Mouse (Mus musculus) kidney, postnatal 0 days (tissue): ENCODE results near the gene Stard7. TPM values are rescaled to one million over a fixed set of nuclear protein-coding genes. Genes with fewer than 3 reads are reported as not detected.
"Not testable (repeated sequence)": the region's sequence is repeated elsewhere in the genome, so short reads cannot be mapped to it uniquely, and the experiment has no call there.

ENCODE experiments used
- ATAC-seq: fragments of 200-750 bp; cut with Nextera tagmentation; replicated peaks from 2 replicates; pipeline ENCODE4 v1.8.0; 2017; ENCODE audit warnings: low read depth, moderate number of reproducible peaks, moderate TSS enrichment, moderate library complexity; ENCODE audit not compliant: low FRiP score
- DNase-seq: peaks from one replicate; pipeline ENCODE4 v3.0.0-alpha.2; 2016; ENCODE audit warnings: low spot score
- H3K27ac ChIP-seq: fragments of 300-500 bp; sonication (generic); 2 replicates; pipeline ENCODE4 v1.5.1; 2014; ENCODE audit warnings: mild to moderate bottlenecking
- H3K27me3 ChIP-seq: fragments of 300-500 bp; sonication (generic); 2 replicates; pipeline ENCODE4 v1.6.1; 2014; ENCODE audit warnings: low read length, mixed read lengths; ENCODE audit not compliant: insufficient read depth
- H3K36me3 ChIP-seq: fragments of 300-500 bp; sonication (generic); 2 replicates; pipeline ENCODE4 v1.6.1; 2014; ENCODE audit warnings: low read length, mixed read lengths; ENCODE audit not compliant: insufficient read depth
- H3K4me1 ChIP-seq: fragments of 300-500 bp; sonication (generic); replicated peaks from 2 replicates; pipeline ENCODE4 v1.6.1; 2014; ENCODE audit warnings: antibody characterized with exemption, low read length, mixed read lengths; ENCODE audit not compliant: insufficient read depth
- H3K4me2 ChIP-seq: fragments of 300-500 bp; sonication (generic); 2 replicates; pipeline ENCODE4 v1.6.1; 2014; ENCODE audit warnings: mild to moderate bottlenecking, low read length, moderate library complexity, mixed read lengths
- H3K4me3 ChIP-seq: fragments of 300-500 bp; sonication (generic); replicated peaks from 2 replicates; pipeline ENCODE4 v1.5.1; 2014; ENCODE audit warnings: low read depth, low read length
- H3K9ac ChIP-seq: fragments of 300-500 bp; sonication (generic); 2 replicates; pipeline ENCODE4 v1.6.1; 2014; ENCODE audit warnings: low read depth, low read length
- H3K9me3 ChIP-seq: fragments of 300-500 bp; sonication (generic); replicated peaks from 2 replicates; pipeline ENCODE4 v1.6.1; 2016; ENCODE audit warnings: low read length, inconsistent platforms, mixed read lengths
- CTCF ChIP-seq: IDR thresholded peaks from 2 replicates; pipeline ENCODE4 v1.5.1; 2016; ENCODE audit warnings: antibody characterized with exemption, low read depth, mild to moderate bottlenecking, moderate library complexity
- WGBS: fragments of 180-500 bp; shearing (Covaris S2); extraction: QIAGEN DNeasy Blood & Tissue Kit; methylation state at CpG from one replicate; pipeline ENCODE4 v1.1.7; 2014; 5-methylcytosine and 5-hydroxymethylcytosine counted together
- polyA plus RNA-seq: library from polyadenylated mRNA; unstranded; fragments of >200 nt; fragmentation: Nextera tagmentation; extraction: Ambion mirVana; gene quantifications from 2 replicates; pipeline ENCODE4 v1.2.1, GENCODE M21; 2015

Gene Stard7
- polyA plus RNA-seq, 1 experiment from 2014 or later = 86.5 TPM

- Histone ChIP-seq H3K36me3 (peaks cover 29% of the 10 kb centered on the region), H3K27ac (no peak overlapping the region)
- ATAC-seq = no peak
These were observed 14.7 kb upstream of the Stard7 start for GRCm38 (mm10) chr2:127255294-127255693.

DNA sequence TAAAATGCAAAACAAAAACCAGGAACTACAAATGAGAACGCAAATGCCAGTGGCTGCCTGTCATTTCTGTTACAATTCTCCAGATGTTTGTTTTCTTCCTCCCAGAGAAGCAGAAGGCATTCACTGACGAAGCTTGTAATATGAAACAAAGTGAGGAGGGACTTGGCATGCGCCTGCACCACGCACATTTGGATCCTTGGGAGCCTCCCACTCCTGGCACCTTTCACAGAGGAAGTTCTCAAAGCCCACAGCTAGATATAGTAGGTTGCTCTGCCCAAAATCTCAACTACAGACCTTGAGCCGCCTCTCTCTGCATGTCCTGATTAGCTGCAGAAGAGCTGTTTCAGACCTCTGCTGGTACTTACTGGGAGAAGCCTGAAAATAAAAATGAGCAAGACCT is 10.7 kb upstream of the Stard7 start:
- DNase-seq (no peak), ATAC-seq (no peak)
- Histone ChIP-seq H3K27ac (no peak overlapping the region), H3K9ac (no peak overlapping the region), H3K27me3 (no peaks in the 10 kb centered on the region), H3K9me3 (no peaks in the 10 kb centered on the region), H3K4me2 (no peak overlapping the region), H3K4me1 (no peaks in the 10 kb centered on the region), H3K36me3 (peaks cover 29% of the 10 kb centered on the region), H3K4me3 (no peak overlapping the region)
- 71% methylated on average over 5 of the region's 5 CpGs for WGBS
- no peak for TF ChIP-seq CTCF

More at GRCm38 (mm10) chr2:127255294-127255693, 14.7 kb upstream of the Stard7 start:
- TF ChIP-seq CTCF = no peak
- Histone ChIP-seq H3K4me2 (no peak overlapping the region), H3K4me3 (no peak overlapping the region), H3K9me3 (no peaks in the 10 kb centered on the region), H3K27me3 (no peaks in the 10 kb centered on the region), H3K4me1 (peaks cover 10% of the 10 kb centered on the region), H3K9ac (no peak overlapping the region)
- whole genome bisulfite sequencing = 55% methylated on average over 6 of the region's 6 CpGs
- DNase-seq = peak; percentile 19

GRCm38 (mm10) chr2:127262480-127262879 is 7.5 kb upstream of the Stard7 start:
- Histone ChIP-seq H3K9ac (no peak overlapping the region), H3K4me1 (no peaks in the 10 kb centered on the region), H3K36me3 (peaks cover 21% of the 10 kb centered on the region), H3K27ac (no peak overlapping the region), H3K4me3 (no peak overlapping the region), H3K27me3 (no peaks in the 10 kb centered on the region), H3K9me3 (no peaks in the 10 kb centered on the region), H3K4me2 (no peak overlapping the region)
- no peak for DNase-seq
- no peak for TF ChIP-seq CTCF
- ATAC-seq = no peak

- no peak overlapping the region for H3K4me2 ChIP-seq
- H3K27ac ChIP-seq = 0 out of 2 replicates have a peak overlapping the region, but pooled peaks have one; percentile 6
- DNase-seq (no peak), ATAC-seq (no peak)
- TF ChIP-seq CTCF = peak; percentile 50
- no peaks in the 10 kb centered on the region; the same call in 1 of the 2 replicates for H3K4me1 ChIP-seq
- H3K27me3 ChIP-seq = no peaks in the 10 kb centered on the region
- WGBS = 41% methylated on average over 4 of the region's 4 CpGs
- no peak overlapping the region for H3K9ac ChIP-seq
- no peak overlapping the region for H3K4me3 ChIP-seq
- no peaks in the 10 kb centered on the region for H3K36me3 ChIP-seq
- H3K9me3 ChIP-seq = no peaks in the 10 kb centered on the region
These were observed 2.2 kb upstream of the Stard7 start for GRCm38 (mm10) chr2:127267854-127268253.

GRCm38 (mm10) chr2:127270300-127271041 is 453 bp downstream of the Stard7 start:
- peak; percentile 92 for ATAC-seq
- TF ChIP-seq CTCF = no peak
- 0% methylated on average over 64 of the region's 75 CpGs for WGBS

GRCm38 (mm10) chr2:127271042-127271515 is 1.1 kb downstream of the Stard7 start:
- Histone ChIP-seq H3K4me2 (peak overlapping the region; percentile 88), H3K36me3 (no peaks in the 10 kb centered on the region), H3K4me3 (peak overlapping the region; percentile 91), H3K9ac (peak overlapping the region; percentile 89), H3K4me1 (peaks cover 2% of the 10 kb centered on the region; the same call in 1 of the 2 replicates), H3K9me3 (no peaks in the 10 kb centered on the region), H3K27ac (peak overlapping the region; percentile 99), H3K27me3 (no peaks in the 10 kb centered on the region)
- 7% methylated on average over 8 of the region's 8 CpGs for WGBS
- DNase-seq (peak; percentile 35), ATAC-seq (no peak)
- no peak for TF ChIP-seq CTCF

More at GRCm38 (mm10) chr2:127270300-127271041, 453 bp downstream of the Stard7 start:
- H3K27me3 ChIP-seq = no peaks in the 10 kb centered on the region
- DNase-seq = peak; percentile 91
- peak overlapping the region; percentile 88 for H3K4me2 ChIP-seq
- H3K9ac ChIP-seq = peak overlapping the region; percentile 89
- H3K36me3 ChIP-seq = no peaks in the 10 kb centered on the region
- H3K9me3 ChIP-seq = no peaks in the 10 kb centered on the region
- peak overlapping the region; percentile 91 for H3K4me3 ChIP-seq
- peak overlapping the region; percentile 99 for H3K27ac ChIP-seq
- no peaks in the 10 kb centered on the region; the same call in 1 of the 2 replicates for H3K4me1 ChIP-seq

DNA sequence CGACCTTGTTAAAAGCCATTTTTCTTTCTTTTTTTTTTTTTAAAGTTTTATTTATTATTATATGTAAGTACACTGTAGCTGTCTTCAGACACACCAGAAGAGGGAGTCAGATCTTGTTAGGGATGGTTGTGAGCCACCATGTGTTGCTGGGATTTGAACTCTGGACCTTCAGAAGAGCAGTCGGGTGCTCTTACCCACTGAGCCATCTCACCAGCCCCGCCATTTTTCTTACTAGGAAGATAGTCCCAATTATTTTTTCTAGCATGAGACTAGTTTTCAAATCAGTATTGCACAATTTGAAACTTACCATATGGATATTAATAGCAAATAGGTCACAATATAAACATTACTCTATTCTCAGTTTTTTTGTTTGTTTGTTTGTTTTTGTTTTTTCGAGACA is 2.0 kb downstream of the Stard7 start:
- H3K36me3 ChIP-seq, DNase-seq, H3K4me2 ChIP-seq, H3K9me3 ChIP-seq, ATAC-seq, H3K27me3 ChIP-seq, H3K4me3 ChIP-seq, H3K4me1 ChIP-seq, H3K9ac ChIP-seq, H3K27ac ChIP-seq: not testable (repeated sequence)
- 86% methylated on average over 4 of the region's 4 CpGs for WGBS
